Mouse (Mus musculus) midbrain, embryonic 11.5 days (tissue): Measurements from ENCODE around the gene Dppa1. TPM values are rescaled to one million over a fixed set of nuclear protein-coding genes. Genes with fewer than 3 reads are reported as not detected.

Source experiments
- ATAC-seq: fragments of 200-750 bp; cut with Nextera tagmentation; 2 replicates; pipeline ENCODE4 v1.8.0; 2017; ENCODE audit warnings: moderate TSS enrichment, moderate library complexity; ENCODE audit not compliant: low FRiP score
- DNase-seq: peaks from one replicate; pipeline ENCODE4 v3.0.0; 2015; ENCODE audit warnings: low spot score; ENCODE audit errors: missing footprints
- H3K27ac ChIP-seq: fragments of 300-500 bp; sonication (generic); 2 replicates; pipeline ENCODE4 v1.5.1; 2014; ENCODE audit warnings: low read depth, low read length
- H3K27me3 ChIP-seq: fragments of 300-500 bp; sonication (generic); 2 replicates; pipeline ENCODE4 v1.6.1; 2014; ENCODE audit warnings: mild to moderate bottlenecking, low read length, moderate library complexity, mixed read lengths; ENCODE audit not compliant: control insufficient read depth, insufficient read depth
- H3K36me3 ChIP-seq: fragments of 300-500 bp; sonication (generic); 2 replicates; pipeline ENCODE4 v1.6.1; 2014; ENCODE audit warnings: mild to moderate bottlenecking, low read length, moderate library complexity, mixed read lengths; ENCODE audit not compliant: control insufficient read depth, insufficient read depth
- H3K4me1 ChIP-seq: fragments of 300-500 bp; sonication (generic); 2 replicates; pipeline ENCODE4 v1.6.1; 2014; ENCODE audit warnings: low read length; ENCODE audit not compliant: control insufficient read depth, insufficient read depth
- H3K4me2 ChIP-seq: fragments of 300-500 bp; sonication (generic); 2 replicates; pipeline ENCODE4 v1.6.1; 2014; ENCODE audit warnings: mild to moderate bottlenecking, moderate library complexity
- H3K4me3 ChIP-seq: fragments of 300-500 bp; sonication (generic); 2 replicates; pipeline ENCODE4 v1.5.1; 2014; ENCODE audit warnings: low read depth, low read length
- H3K9ac ChIP-seq: fragments of 300-500 bp; sonication (generic); 2 replicates; pipeline ENCODE4 v1.6.1; 2014; ENCODE audit warnings: low read length
- H3K9me3 ChIP-seq: fragments of 300-500 bp; sonication (generic); 2 replicates; pipeline ENCODE4 v1.6.1; 2016; ENCODE audit warnings: low read length; ENCODE audit not compliant: control insufficient read depth
- WGBS: fragments of 180-500 bp; shearing (Covaris S2); extraction: QIAGEN DNeasy Blood & Tissue Kit; methylation state at CpG from one replicate; pipeline ENCODE4 v1.1.7; 2014; 5-methylcytosine and 5-hydroxymethylcytosine counted together
- polyA plus RNA-seq: library from polyadenylated mRNA; unstranded; fragments of >200 nt; fragmentation: Nextera tagmentation; extraction: Ambion mirVana; gene quantifications from 2 replicates; pipeline ENCODE4 v1.2.1, GENCODE M21; 2014

Gene Dppa1
- polyA plus RNA-seq, 1 experiment from 2014 or later: not detected

- H3K36me3 ChIP-seq: no peaks in the 10 kb centered on the region
- WGBS: 90% methylated on average over 1 of the region's 1 CpGs
- H3K4me1 ChIP-seq: no peaks in the 10 kb centered on the region
- H3K27me3 ChIP-seq: no peaks in the 10 kb centered on the region
- H3K4me3 ChIP-seq: no peak overlapping the region
- no peak for DNase-seq
- no peak overlapping the region for H3K27ac ChIP-seq
- ATAC-seq: no peak
- no peaks in the 10 kb centered on the region for H3K9me3 ChIP-seq
- no peak overlapping the region for H3K4me2 ChIP-seq
- no peak overlapping the region for H3K9ac ChIP-seq
Measured at GRCm38 (mm10) chr11:46569107-46569506, 60.0 kb downstream of the Dppa1 start.

- DNase-seq (no peak), ATAC-seq (no peak)
- 95% methylated on average over 2 of the region's 2 CpGs for WGBS
- Histone ChIP-seq H3K9me3 (no peaks in the 10 kb centered on the region), H3K4me1 (no peaks in the 10 kb centered on the region), H3K9ac (no peak overlapping the region), H3K4me3 (no peak overlapping the region), H3K36me3 (no peaks in the 10 kb centered on the region), H3K27me3 (no peaks in the 10 kb centered on the region), H3K27ac (no peak overlapping the region), H3K4me2 (no peak overlapping the region)
Measured at GRCm38 (mm10) chr11:46565967-46566366, 63.1 kb downstream of the Dppa1 start.

- no peak overlapping the region for H3K4me2 ChIP-seq
- 83% methylated on average over 1 of the region's 1 CpGs for WGBS
Measured at GRCm38 (mm10) chr11:46564671-46565070, 64.4 kb downstream of the Dppa1 start.

GRCm38 (mm10) chr11:46561096-46561495 lies 68.0 kb downstream of the Dppa1 start:
- Histone ChIP-seq H3K36me3 (no peaks in the 10 kb centered on the region), H3K4me3 (no peak overlapping the region), H3K9ac (no peak overlapping the region), H3K27ac (no peak overlapping the region), H3K4me2 (no peak overlapping the region), H3K27me3 (no peaks in the 10 kb centered on the region), H3K9me3 (no peaks in the 10 kb centered on the region), H3K4me1 (no peaks in the 10 kb centered on the region)
- ATAC-seq: no peak
- no peak for DNase-seq
- 81% methylated on average over 4 of the region's 4 CpGs for WGBS

More at GRCm38 (mm10) chr11:46564671-46565070, 64.4 kb downstream of the Dppa1 start:
- Histone ChIP-seq H3K9me3 (no peaks in the 10 kb centered on the region), H3K4me3 (no peak overlapping the region), H3K27me3 (no peaks in the 10 kb centered on the region), H3K9ac (no peak overlapping the region), H3K4me1 (no peaks in the 10 kb centered on the region), H3K36me3 (no peaks in the 10 kb centered on the region), H3K27ac (no peak overlapping the region)
- no peak for DNase-seq
- no peak for ATAC-seq

Other genes with a start within 250 kb of the Dppa1 start
- not detected in 2 replicates for gene Itk, start 239.7 kb downstream of the Dppa1 start, polyA plus RNA-seq
- gene Fam71b, start 232.7 kb downstream of the Dppa1 start, polyA plus RNA-seq: not detected in 2 replicates
- gene Med7, start 192.3 kb downstream of the Dppa1 start, polyA plus RNA-seq: 110 and 117 TPM in 2 replicates
- gene Havcr2, start 174.3 kb downstream of the Dppa1 start, polyA plus RNA-seq: 0.17 and 0.20 TPM in 2 replicates
- not detected in 2 replicates for gene Gm12169, start 105.0 kb downstream of the Dppa1 start, polyA plus RNA-seq
- not detected in 2 replicates for gene BC053393, start 57.7 kb downstream of the Dppa1 start, polyA plus RNA-seq
- 0.27 TPM in 1 of 2 replicates, not detected in the other for gene Timd2, start 77.8 kb upstream of the Dppa1 start, polyA plus RNA-seq
- gene Havcr1, start 105.8 kb upstream of the Dppa1 start, polyA plus RNA-seq: not detected in 2 replicates
- gene Timd4, start 181.5 kb upstream of the Dppa1 start, polyA plus RNA-seq: 0.14 and 0.26 TPM in 2 replicates